Mouse (Mus musculus) T-cell, adult 66 days (primary cell): ENCODE results near the gene Reps2. TPM values are rescaled to one million over a fixed set of nuclear protein-coding genes. Genes with fewer than 3 reads are reported as not detected.

Source experiments
- total RNA-seq, 2 experiments: library from RNA; stranded (reverse); gene quantifications; 3 replicates in 1 of 2; 4 replicates in 1 of 2; pipeline ENCODE4 v1.2.4; 2023

The Reps2 gene
- total RNA-seq = under 1 TPM; 0.15 to 0.36 TPM

GRCm38 (mm10) chrX:162643091-162643788, at the start of gene Reps2:
Gene Reps2, minus strand, starts transcription at chrX:162643649.

Other genes with a start within 250 kb of the Reps2 start
- gene Rbbp7, start 116.8 kb upstream of the Reps2 start, total RNA-seq = 100 to 1,000 TPM; 109 to 115 TPM
- gene Txlng, start 185.8 kb upstream of the Reps2 start, total RNA-seq = 10 to 100 TPM; 31.3 to 37.5 TPM
- 10 to 100 TPM; 20.1 to 21.3 TPM for gene Syap1, start 244.8 kb upstream of the Reps2 start, total RNA-seq